Mouse (Mus musculus) MEL-GATA-1-ER (cell line): ENCODE results near the gene 4930512M02Rik.
"Not testable (repeated sequence)": the region's sequence is repeated elsewhere in the genome, so short reads cannot be mapped to it uniquely, and the experiment has no call there.

ENCODE experiments used
- DNase-seq: peaks from one replicate; pipeline ENCODE4 v3.0.0-alpha.2; 2012; ENCODE audit warnings: low read depth; ENCODE audit errors: extremely low read depth

4930512M02Rik gene

GRCm38 (mm10) chr11:11627735-11628134 lies at the start of gene 4930512M02Rik:
TSS of gene 4930512M02Rik (minus strand) at chr11:11627835.
- DNase-seq: not testable (repeated sequence)

GRCm38 (mm10) chr11:11677165-11677564 lies 49.5 kb upstream of the 4930512M02Rik start:
- DNase-seq: no peak

- DNase-seq: no peak
Measured at GRCm38 (mm10) chr11:11676068-11676741, 48.6 kb upstream of the 4930512M02Rik start.

GRCm38 (mm10) chr11:11675063-11675462 lies 47.4 kb upstream of the 4930512M02Rik start:
- no peak for DNase-seq

- no peak for DNase-seq
Measured at GRCm38 (mm10) chr11:11672974-11673373, 45.3 kb upstream of the 4930512M02Rik start.

GRCm38 (mm10) chr11:11667922-11668290 lies 40.3 kb upstream of the 4930512M02Rik start:
- DNase-seq: no peak

- no peak for DNase-seq
Measured at GRCm38 (mm10) chr11:11667254-11667921, 39.8 kb upstream of the 4930512M02Rik start.

- no peak for DNase-seq
Measured at GRCm38 (mm10) chr11:11660651-11661050, 33.0 kb upstream of the 4930512M02Rik start.

GRCm38 (mm10) chr11:11658834-11659233 lies 31.2 kb upstream of the 4930512M02Rik start:
- DNase-seq: no peak

- DNase-seq: no peak
Measured at GRCm38 (mm10) chr11:11657634-11658033, 30.0 kb upstream of the 4930512M02Rik start.

- peak; percentile 83 for DNase-seq
Measured at GRCm38 (mm10) chr11:11656995-11657530, 29.4 kb upstream of the 4930512M02Rik start.

GRCm38 (mm10) chr11:11656388-11656787 lies 28.8 kb upstream of the 4930512M02Rik start:
- DNase-seq: peak; percentile 11

- no peak for DNase-seq
Measured at GRCm38 (mm10) chr11:11644303-11644702, 16.7 kb upstream of the 4930512M02Rik start.

GRCm38 (mm10) chr11:11624073-11624705 lies 3.4 kb downstream of the 4930512M02Rik start:
- no peak for DNase-seq

- DNase-seq: no peak
Measured at GRCm38 (mm10) chr11:11609243-11609642, 18.4 kb downstream of the 4930512M02Rik start.

GRCm38 (mm10) chr11:11587327-11587726 lies 40.3 kb downstream of the 4930512M02Rik start:
- DNase-seq: no peak

GRCm38 (mm10) chr11:11586423-11586822 lies 41.2 kb downstream of the 4930512M02Rik start:
- DNase-seq: no peak

GRCm38 (mm10) chr11:11573691-11574090 lies 53.9 kb downstream of the 4930512M02Rik start:
- peak; percentile 73 for DNase-seq

GRCm38 (mm10) chr11:11570747-11571146 lies 56.9 kb downstream of the 4930512M02Rik start:
- no peak for DNase-seq

- DNase-seq: no peak
Measured at GRCm38 (mm10) chr11:11569466-11570132, 58.0 kb downstream of the 4930512M02Rik start.

GRCm38 (mm10) chr11:11568033-11568432 lies 59.6 kb downstream of the 4930512M02Rik start:
- DNase-seq: no peak
